Mouse (Mus musculus): ENCODE results near the gene Gm20388. TPM values are rescaled to one million over a fixed set of nuclear protein-coding genes. Genes with fewer than 3 reads are reported as not detected.

The Gm20388 gene
- total and polyA plus RNA-seq, 2 experiments from 2014 or later = 17.3 TPM; not detected in 1

- Histone ChIP-seq H3K9ac (replicated peaks; ENCODE audit: low read depth, low read length) (no peak overlapping the region), H3K27me3 (ENCODE audit: control insufficient read depth, insufficient read depth, low read length) (no peaks in the 10 kb centered on the region), H3K36me3 (replicated peaks; ENCODE audit: control insufficient read depth, insufficient read depth, low read length) (peaks cover 8% of the 10 kb centered on the region), H3K4me2 (ENCODE audit: low read depth, low read length) (no peak overlapping the region), H3K9me3 (replicated peaks; ENCODE audit: control insufficient read depth, low read length) (no peaks in the 10 kb centered on the region), H3K4me1 (ENCODE audit: control insufficient read depth, insufficient read depth) (peaks cover 68% of the 10 kb centered on the region), H3K4me3 (ENCODE audit: low read depth, low read length) (no peak overlapping the region), H3K27ac (ENCODE audit: low read depth) (peak overlapping the region; percentile 90; the same call in 1 of the 2 replicates)
- WGBS = 73% methylated on average over 13 of the region's 13 CpGs
- TF ChIP-seq CTCF (IDR thresholded peaks at IDR 0.05; ENCODE audit: low read depth) (no peak), EP300 (IDR thresholded peaks at IDR 0.05; ENCODE audit: low read depth) (no peak)
- DNase-seq (ENCODE audit: low spot score) (no peak), ATAC-seq (ENCODE audit: insufficient read depth, low read depth) (no peak)
Measured at GRCm38 (mm10) chr8:122301081-122301480, 2390.4 kb downstream of the Gm20388 start.

- peaks cover 14% of the 10 kb centered on the region for H3K36me3 ChIP-seq (replicated peaks; ENCODE audit: control insufficient read depth, insufficient read depth, low read length)
- DNase-seq (ENCODE audit: low spot score) (no peak), ATAC-seq (ENCODE audit: insufficient read depth, low read depth) (no peak)
- no peak overlapping the region; the same call in 1 of the 2 replicates for H3K27ac ChIP-seq (ENCODE audit: low read depth)
- H3K4me2 ChIP-seq (ENCODE audit: low read depth, low read length) = no peak overlapping the region
- H3K9ac ChIP-seq (replicated peaks; ENCODE audit: low read depth, low read length) = no peak overlapping the region
- TF ChIP-seq CTCF (IDR thresholded peaks at IDR 0.05; ENCODE audit: low read depth) = no peak
- no peak for TF ChIP-seq EP300 (IDR thresholded peaks at IDR 0.05; ENCODE audit: low read depth)
- H3K4me1 ChIP-seq (ENCODE audit: control insufficient read depth, insufficient read depth) = peaks cover 61% of the 10 kb centered on the region
- 51% methylated on average over 5 of the region's 5 CpGs for WGBS
- H3K27me3 ChIP-seq (ENCODE audit: control insufficient read depth, insufficient read depth, low read length) = no peaks in the 10 kb centered on the region
- no peak overlapping the region for H3K4me3 ChIP-seq (ENCODE audit: low read depth, low read length)
- H3K9me3 ChIP-seq (replicated peaks; ENCODE audit: control insufficient read depth, low read length) = no peaks in the 10 kb centered on the region
Measured at GRCm38 (mm10) chr8:122301866-122302265, 2391.2 kb downstream of the Gm20388 start.

GRCm38 (mm10) chr8:122303451-122303850 lies 2392.8 kb downstream of the Gm20388 start:
- H3K4me1 ChIP-seq (ENCODE audit: control insufficient read depth, insufficient read depth) = peaks cover 49% of the 10 kb centered on the region
- H3K9ac ChIP-seq (replicated peaks; ENCODE audit: low read depth, low read length) = no peak overlapping the region
- WGBS = 55% methylated on average over 6 of the region's 6 CpGs
- H3K27ac ChIP-seq (ENCODE audit: low read depth) = 0 out of 2 replicates have a peak overlapping the region, but pooled peaks have one; percentile 14
- H3K9me3 ChIP-seq (replicated peaks; ENCODE audit: control insufficient read depth, low read length) = no peaks in the 10 kb centered on the region
- H3K36me3 ChIP-seq (replicated peaks; ENCODE audit: control insufficient read depth, insufficient read depth, low read length) = peaks cover 27% of the 10 kb centered on the region
- H3K4me2 ChIP-seq (ENCODE audit: low read depth, low read length) = no peak overlapping the region
- no peak for DNase-seq (ENCODE audit: low spot score)
- TF ChIP-seq CTCF (IDR thresholded peaks at IDR 0.05; ENCODE audit: low read depth) (no peak), EP300 (IDR thresholded peaks at IDR 0.05; ENCODE audit: low read depth) (no peak)
- no peaks in the 10 kb centered on the region for H3K27me3 ChIP-seq (ENCODE audit: control insufficient read depth, insufficient read depth, low read length)
- no peak overlapping the region for H3K4me3 ChIP-seq (ENCODE audit: low read depth, low read length)
- no peak for ATAC-seq (ENCODE audit: insufficient read depth, low read depth)

- no peak overlapping the region for H3K27ac ChIP-seq (ENCODE audit: low read depth)
- WGBS = 46% methylated on average over 3 of the region's 3 CpGs
- ATAC-seq (ENCODE audit: insufficient read depth, low read depth) = no peak
- no peak overlapping the region for H3K4me2 ChIP-seq (ENCODE audit: low read depth, low read length)
- H3K4me1 ChIP-seq (ENCODE audit: control insufficient read depth, insufficient read depth) = peaks cover 43% of the 10 kb centered on the region
- H3K9me3 ChIP-seq (replicated peaks; ENCODE audit: control insufficient read depth, low read length) = no peaks in the 10 kb centered on the region
- H3K27me3 ChIP-seq (ENCODE audit: control insufficient read depth, insufficient read depth, low read length) = no peaks in the 10 kb centered on the region
- peaks cover 33% of the 10 kb centered on the region for H3K36me3 ChIP-seq (replicated peaks; ENCODE audit: control insufficient read depth, insufficient read depth, low read length)
- DNase-seq (ENCODE audit: low spot score) = no peak
- no peak for TF ChIP-seq CTCF (IDR thresholded peaks at IDR 0.05; ENCODE audit: low read depth)
- TF ChIP-seq EP300 (IDR thresholded peaks at IDR 0.05; ENCODE audit: low read depth) = no peak
- no peak overlapping the region for H3K9ac ChIP-seq (replicated peaks; ENCODE audit: low read depth, low read length)
- H3K4me3 ChIP-seq (ENCODE audit: low read depth, low read length) = no peak overlapping the region
Measured at GRCm38 (mm10) chr8:122304058-122304457, 2393.4 kb downstream of the Gm20388 start.

GRCm38 (mm10) chr8:122306660-122307399 lies 2396.2 kb downstream of the Gm20388 start:
- H3K9ac ChIP-seq (replicated peaks; ENCODE audit: low read depth, low read length) = no peak overlapping the region
- peaks cover 43% of the 10 kb centered on the region for H3K36me3 ChIP-seq (replicated peaks; ENCODE audit: control insufficient read depth, insufficient read depth, low read length)
- 73% methylated on average over 26 of the region's 26 CpGs for WGBS
- no peak overlapping the region for H3K4me2 ChIP-seq (ENCODE audit: low read depth, low read length)
- no peak overlapping the region for H3K27ac ChIP-seq (ENCODE audit: low read depth)
- no peak overlapping the region for H3K4me3 ChIP-seq (ENCODE audit: low read depth, low read length)
- H3K27me3 ChIP-seq (ENCODE audit: control insufficient read depth, insufficient read depth, low read length) = no peaks in the 10 kb centered on the region
- TF ChIP-seq EP300 (IDR thresholded peaks at IDR 0.05; ENCODE audit: low read depth) (no peak), CTCF (IDR thresholded peaks at IDR 0.05; ENCODE audit: low read depth) (no peak)
- no peaks in the 10 kb centered on the region for H3K9me3 ChIP-seq (replicated peaks; ENCODE audit: control insufficient read depth, low read length)
- no peak for DNase-seq (ENCODE audit: low spot score)
- peaks cover 40% of the 10 kb centered on the region for H3K4me1 ChIP-seq (ENCODE audit: control insufficient read depth, insufficient read depth)
- no peak for ATAC-seq (ENCODE audit: insufficient read depth, low read depth)
